Mouse (Mus musculus) megakaryocyte, embryonic 14.5 days (primary cell): ENCODE measurements around the gene Vps37b.

Experiments used
- FLI1 ChIP-seq: IDR thresholded peaks from 2 replicates; pipeline ENCODE4 v1.6.1; 2012; ENCODE audit warnings: low read length, inconsistent platforms, mixed read lengths
- GATA1 ChIP-seq: IDR thresholded peaks from 3 replicates; pipeline ENCODE4 v1.6.1; 2012; ENCODE audit warnings: mixed read lengths, low read length, inconsistent platforms, borderline replicate concordance

DNA sequence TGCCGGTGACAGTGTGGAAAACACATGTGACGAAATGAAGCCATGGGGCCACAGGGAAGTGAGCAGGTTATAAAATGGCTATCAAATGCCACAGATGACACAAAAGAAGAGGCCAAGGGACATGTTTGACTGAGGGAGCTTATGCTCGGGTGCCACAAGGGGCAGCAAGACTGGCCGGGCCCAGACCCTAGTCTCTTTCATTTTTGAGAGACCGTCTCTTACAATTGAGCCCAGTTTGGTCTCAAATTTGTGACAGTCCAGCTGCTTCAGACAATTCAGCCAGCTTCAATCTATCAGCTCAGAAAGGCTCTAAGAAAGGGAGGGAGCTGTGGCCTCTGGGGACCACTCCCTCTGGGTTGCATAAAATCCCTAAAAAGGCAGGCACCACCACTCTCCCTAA lies 5.5 kb downstream of the Vps37b start:
- TF ChIP-seq FLI1 (no peak), GATA1 (no peak)
